Mouse (Mus musculus) heart, postnatal 0 days (tissue): ENCODE data around the gene Ranbp10. TPM values are rescaled to one million over a fixed set of nuclear protein-coding genes. Genes with fewer than 3 reads are reported as not detected.

Experiments used
- ATAC-seq: fragments of 200-750 bp; cut with Nextera tagmentation; 2 replicates; pipeline ENCODE4 v1.8.0; 2017; ENCODE audit warnings: low read depth, moderate number of reproducible peaks, moderate library complexity; ENCODE audit not compliant: insufficient read depth
- DNase-seq: peaks from one replicate; pipeline ENCODE4 v3.0.0-alpha.2; 2016; ENCODE audit warnings: low spot score
- H3K27ac ChIP-seq: fragments of 300-500 bp; sonication (generic); 2 replicates; pipeline ENCODE4 v1.5.1; 2014; ENCODE audit warnings: low read depth, mild to moderate bottlenecking
- H3K27me3 ChIP-seq: fragments of 300-500 bp; sonication (generic); 2 replicates; pipeline ENCODE4 v1.6.1; 2014; ENCODE audit warnings: low read length, mixed read lengths; ENCODE audit not compliant: control insufficient read depth, insufficient read depth
- H3K36me3 ChIP-seq: fragments of 300-500 bp; sonication (generic); replicated peaks from 2 replicates; pipeline ENCODE4 v1.6.1; 2014; ENCODE audit warnings: low read length, mixed read lengths; ENCODE audit not compliant: control insufficient read depth, insufficient read depth
- H3K4me1 ChIP-seq: fragments of 300-500 bp; sonication (generic); 2 replicates; pipeline ENCODE4 v1.6.1; 2014; ENCODE audit warnings: antibody characterized with exemption; ENCODE audit not compliant: control insufficient read depth, insufficient read depth
- H3K4me2 ChIP-seq: fragments of 300-500 bp; sonication (generic); 2 replicates; pipeline ENCODE4 v1.6.1; 2014; ENCODE audit warnings: low read depth, mild to moderate bottlenecking, low read length, moderate library complexity
- H3K4me3 ChIP-seq: fragments of 300-500 bp; sonication (generic); 2 replicates; pipeline ENCODE4 v1.5.1; 2014; ENCODE audit warnings: low read depth, low read length
- H3K9ac ChIP-seq: fragments of 300-500 bp; sonication (generic); replicated peaks from 2 replicates; pipeline ENCODE4 v1.6.1; 2014; ENCODE audit warnings: low read depth, low read length, mixed read lengths
- H3K9me3 ChIP-seq: fragments of 300-500 bp; sonication (generic); replicated peaks from 2 replicates; pipeline ENCODE4 v1.6.1; 2016; ENCODE audit warnings: low read length; ENCODE audit not compliant: control insufficient read depth
- CTCF ChIP-seq: IDR thresholded peaks from 2 replicates; pipeline ENCODE4 v1.5.1; 2016; ENCODE audit warnings: antibody characterized with exemption, control low read depth, low read depth
- EP300 ChIP-seq: IDR thresholded peaks from 2 replicates; pipeline ENCODE4 v1.6.1; 2016; ENCODE audit warnings: antibody characterized with exemption, low read depth
- WGBS: fragments of 180-500 bp; shearing (Covaris S2); extraction: QIAGEN DNeasy Blood & Tissue Kit; methylation state at CpG from one replicate; pipeline ENCODE4 v1.1.7; 2014; 5-methylcytosine and 5-hydroxymethylcytosine counted together
- polyA plus RNA-seq: library from polyadenylated mRNA; unstranded; fragments of >200 nt; fragmentation: Nextera tagmentation; extraction: Ambion mirVana; gene quantifications from 2 replicates; pipeline ENCODE4 v1.2.1, GENCODE M21; 2015
- total RNA-seq: library from RNA; depleted of rRNA; stranded (reverse); fragments of >200 nt; gene quantifications from 2 replicates; pipeline ENCODE4 v1.2.3, GENCODE M21; 2014; ENCODE audit warnings: low replicate concordance

The Ranbp10 gene
- total and polyA plus RNA-seq, 2 experiments from 2014 or later = 6.7 to 8.7 TPM

GRCm38 (mm10) chr8:105854715-105855216 is 27.6 kb upstream of the Ranbp10 start, which contains the start of gene Thap11:
Gene Thap11 (plus strand): TSS chr8:105855132.
- DNase-seq (peak; percentile 93), ATAC-seq (peak; percentile 92)
- H3K9ac ChIP-seq = peak within 1 kb of the TSS; percentile 70
- H3K36me3 ChIP-seq = 0 out of 2 replicates have a peak, but pooled peaks cover under 1% of the 10 kb centered on the region
- no peaks in the 10 kb centered on the region for H3K9me3 ChIP-seq
- H3K27ac ChIP-seq = peak within 1 kb of the TSS; percentile 84
- peak; percentile 72; the same call in 1 of the 2 replicates for TF ChIP-seq EP300
- TF ChIP-seq CTCF = peak; percentile 82
- WGBS = under 1% methylated on average over 43 of the region's 43 CpGs
- H3K4me2 ChIP-seq = peak within 1 kb of the TSS; percentile 91
- H3K4me3 ChIP-seq = peak within 1 kb of the TSS; percentile 68
- H3K27me3 ChIP-seq = no peaks in the 10 kb centered on the region
- H3K4me1 ChIP-seq = peaks cover 33% of the 10 kb centered on the region

GRCm38 (mm10) chr8:105854303-105854702 is 27.2 kb upstream of the Ranbp10 start:
- peak; percentile 1; the same call in 1 of the 2 replicates for ATAC-seq
- Histone ChIP-seq H3K27me3 (no peaks in the 10 kb centered on the region), H3K9ac (peak overlapping the region; percentile 70), H3K4me3 (peak overlapping the region; percentile 68), H3K4me1 (peaks cover 29% of the 10 kb centered on the region), H3K4me2 (peak overlapping the region; percentile 91), H3K27ac (no peak overlapping the region), H3K36me3 (peaks cover 5% of the 10 kb centered on the region), H3K9me3 (no peaks in the 10 kb centered on the region)
- WGBS = 22% methylated on average over 8 of the region's 8 CpGs
- DNase-seq = no peak
- TF ChIP-seq EP300 (no peak), CTCF (no peak)

GRCm38 (mm10) chr8:105853178-105853577 is 26.0 kb upstream of the Ranbp10 start, which contains the start of gene Cenpt:
Gene Cenpt (minus strand): TSS chr8:105853278.
- no peak for DNase-seq
- 91% methylated on average over 3 of the region's 3 CpGs for WGBS
- no peak within 1 kb of the TSS for H3K27ac ChIP-seq
- H3K4me1 ChIP-seq = peaks cover 29% of the 10 kb centered on the region
- no peak within 1 kb of the TSS for H3K4me3 ChIP-seq
- H3K36me3 ChIP-seq = peaks cover 16% of the 10 kb centered on the region
- H3K9ac ChIP-seq = no peak within 1 kb of the TSS
- no peak for ATAC-seq
- TF ChIP-seq EP300 (no peak), CTCF (no peak)
- H3K9me3 ChIP-seq = no peaks in the 10 kb centered on the region
- H3K27me3 ChIP-seq = no peaks in the 10 kb centered on the region
- H3K4me2 ChIP-seq = no peak within 1 kb of the TSS

DNA sequence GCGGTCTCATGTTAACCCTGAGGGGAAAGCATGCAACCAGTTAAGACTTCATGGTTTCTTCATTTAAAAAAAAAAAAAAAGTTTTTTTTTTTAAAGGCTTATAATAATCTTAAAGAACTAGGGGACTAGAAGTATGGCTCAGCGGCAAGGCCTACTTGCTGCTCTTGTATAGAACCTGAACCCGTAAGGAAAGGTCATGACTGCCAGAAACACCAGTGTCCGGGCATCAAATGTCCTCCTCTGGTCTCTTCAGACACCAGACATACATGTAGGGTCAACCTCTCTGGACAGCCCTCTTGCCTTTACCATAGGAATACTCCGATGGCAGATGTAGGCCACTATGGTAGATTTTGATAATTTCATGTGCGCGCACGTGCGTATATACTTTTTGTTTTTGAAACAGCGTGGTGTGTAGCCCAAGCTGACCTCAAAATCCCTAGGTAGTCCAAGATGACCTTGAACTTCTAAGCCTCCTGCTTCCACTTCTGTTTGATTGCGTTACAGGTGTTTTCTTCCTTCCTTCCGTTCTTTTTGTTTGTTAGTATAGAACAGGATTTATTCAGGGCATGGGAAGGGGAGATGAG is 25.1 kb upstream of the Ranbp10 start:
- Histone ChIP-seq H3K9ac (no peak overlapping the region; the same call in 1 of the 2 replicates), H3K36me3 (peaks cover 25% of the 10 kb centered on the region), H3K9me3 (no peaks in the 10 kb centered on the region), H3K4me2 (0 out of 2 replicates have a peak overlapping the region, but pooled peaks have one; percentile 72), H3K27ac (no peak overlapping the region), H3K4me1 (peaks cover 22% of the 10 kb centered on the region), H3K27me3 (no peaks in the 10 kb centered on the region), H3K4me3 (peak overlapping the region; percentile 63)
- TF ChIP-seq EP300 (no peak), CTCF (no peak)
- DNase-seq = no peak
- 78% methylated on average over 12 of the region's 12 CpGs for WGBS
- ATAC-seq = no peak

DNA sequence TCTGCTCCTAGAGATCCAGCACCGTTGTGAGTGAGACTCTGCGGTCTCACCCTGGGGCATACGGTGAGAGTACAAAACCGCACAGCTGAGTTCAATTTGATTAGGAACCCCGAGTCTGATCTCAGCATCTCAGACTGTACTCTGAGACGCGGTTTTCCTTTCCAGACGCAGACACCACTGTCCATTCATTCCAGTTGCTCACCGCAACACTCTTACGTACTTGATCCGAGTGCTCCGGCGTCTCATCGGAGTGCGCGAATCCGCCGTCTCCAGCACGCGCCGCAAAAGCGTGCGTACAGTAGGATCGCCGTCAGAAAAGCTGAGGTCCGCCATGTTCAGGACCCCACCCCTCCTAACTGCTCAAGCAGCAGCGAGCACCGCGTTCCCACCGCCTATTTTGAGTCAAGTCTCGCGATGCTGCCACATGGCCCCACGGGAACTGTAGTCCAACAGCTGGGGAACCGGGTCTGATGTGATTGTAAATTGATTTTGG is 24.5 kb upstream of the Ranbp10 start:
- Histone ChIP-seq H3K4me1 (peaks cover 18% of the 10 kb centered on the region), H3K9ac (peak overlapping the region; percentile 70), H3K36me3 (peaks cover 30% of the 10 kb centered on the region), H3K4me2 (peak overlapping the region; percentile 72), H3K27me3 (no peaks in the 10 kb centered on the region), H3K9me3 (no peaks in the 10 kb centered on the region), H3K4me3 (peak overlapping the region; percentile 63), H3K27ac (peak overlapping the region; percentile 40)
- DNase-seq (peak; percentile 86), ATAC-seq (peak; percentile 65)
- TF ChIP-seq EP300 (peak; percentile 37; the same call in 1 of the 2 replicates), CTCF (no peak)
- under 1% methylated on average over 34 of the region's 34 CpGs for WGBS
